Mouse (Mus musculus) T-helper 17 cell (primary cell): ENCODE measurements around the gene Efnb3.

ENCODE experiments used
- in situ Hi-C, 2 experiments: fragments of 300-600 bp; cut with MboI, MseI; formaldehyde crosslinking; loops; 1 replicate in 1 of 2; 2 replicates in 1 of 2; pipeline ENCODE4 v1.15.1; 2025; ENCODE audit warnings: high pct_unique_total_duplicates in 2 of 2

Gene Efnb3

GRCm38 (mm10) chr11:69584937-69585336, 24.9 kb upstream of the Efnb3 start:
- in situ Hi-C loops: no loop called here

DNA sequence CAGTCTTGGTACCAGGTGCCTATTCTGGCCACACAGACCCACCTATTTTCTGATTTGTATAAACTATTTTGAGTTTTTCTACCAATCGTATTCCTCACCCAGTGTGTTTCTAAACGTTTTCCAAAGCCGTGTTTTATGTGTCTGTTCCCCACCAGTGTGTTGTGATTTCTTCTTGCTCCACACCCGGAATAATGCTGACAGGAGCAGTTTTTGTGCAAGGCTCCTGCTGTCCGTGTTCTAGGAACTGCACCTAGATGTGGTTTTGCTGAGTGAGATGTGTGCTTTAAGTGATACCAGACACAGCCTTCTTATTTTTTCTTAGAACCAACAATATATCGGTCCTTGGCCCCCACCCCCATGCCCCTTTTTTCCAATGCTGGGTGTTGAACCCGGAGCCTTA, 24.0 kb upstream of the Efnb3 start:
- in situ Hi-C loops: no loop called here

- in situ Hi-C loops: no loop called here
Measured at GRCm38 (mm10) chr11:69582230-69582805, 22.3 kb upstream of the Efnb3 start.

- in situ Hi-C loops: no loop called here
Measured at GRCm38 (mm10) chr11:69581814-69582213, 21.8 kb upstream of the Efnb3 start.

GRCm38 (mm10) chr11:69581147-69581688, 21.2 kb upstream of the Efnb3 start:
- in situ Hi-C loops: no loop called here

GRCm38 (mm10) chr11:69580572-69581146, 20.7 kb upstream of the Efnb3 start:
- in situ Hi-C loops: no loop called here

DNA sequence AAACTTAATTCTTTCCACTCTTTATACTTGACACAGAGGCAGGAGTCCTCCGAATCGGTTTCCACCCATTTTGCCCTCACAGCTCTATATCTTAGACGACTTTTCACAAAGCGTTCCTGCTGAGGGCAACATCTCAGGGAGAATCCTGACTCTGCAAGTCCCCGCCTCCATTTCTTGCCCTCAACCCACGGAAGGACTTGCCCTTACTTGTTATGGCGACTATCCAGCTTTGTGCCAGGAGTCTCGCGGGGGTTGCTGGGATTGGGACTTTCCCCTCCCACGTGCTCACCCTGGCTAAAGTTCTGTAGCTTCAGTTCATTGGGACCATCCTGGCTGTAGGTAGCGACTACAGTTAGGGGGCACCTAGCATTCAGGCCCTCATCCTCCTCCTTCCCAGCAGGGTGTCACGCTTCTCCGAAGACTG, 20.1 kb upstream of the Efnb3 start, which contains the start of the genes Wrap53 and Trp53:
TSS of gene Wrap53 (minus strand) at position 165 of the 424 bp plus-strand sequence.
TSS of gene Trp53 (plus strand) at position 269 of the 424 bp plus-strand sequence.
- in situ Hi-C loops: no loop called here

GRCm38 (mm10) chr11:69579128-69580017, 19.4 kb upstream of the Efnb3 start:
- in situ Hi-C loops: no loop called here

- in situ Hi-C loops: no loop called here
Measured at GRCm38 (mm10) chr11:69578301-69578700, 18.3 kb upstream of the Efnb3 start.

DNA sequence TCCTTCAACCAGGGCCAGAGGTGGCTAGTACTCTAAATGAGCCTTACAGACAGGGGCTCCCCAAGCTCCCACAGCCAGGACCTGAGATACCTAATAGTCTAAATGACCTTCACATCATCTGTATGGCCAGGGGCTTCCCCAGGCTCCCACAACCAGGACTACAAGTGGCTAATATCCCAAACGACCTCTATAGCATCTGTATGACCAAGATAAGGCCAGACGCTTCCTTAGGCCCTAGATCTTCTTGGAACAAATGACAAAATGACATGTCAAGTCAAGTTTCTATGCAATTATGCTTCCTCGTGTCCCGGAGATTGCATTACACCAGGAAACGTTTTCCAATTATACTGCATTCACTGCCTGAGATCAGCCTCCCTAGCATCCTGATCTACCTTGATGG, 16.3 kb upstream of the Efnb3 start:
- in situ Hi-C loops: no loop called here

GRCm38 (mm10) chr11:69575220-69575619, 15.2 kb upstream of the Efnb3 start:
- in situ Hi-C loops: no loop called here

DNA sequence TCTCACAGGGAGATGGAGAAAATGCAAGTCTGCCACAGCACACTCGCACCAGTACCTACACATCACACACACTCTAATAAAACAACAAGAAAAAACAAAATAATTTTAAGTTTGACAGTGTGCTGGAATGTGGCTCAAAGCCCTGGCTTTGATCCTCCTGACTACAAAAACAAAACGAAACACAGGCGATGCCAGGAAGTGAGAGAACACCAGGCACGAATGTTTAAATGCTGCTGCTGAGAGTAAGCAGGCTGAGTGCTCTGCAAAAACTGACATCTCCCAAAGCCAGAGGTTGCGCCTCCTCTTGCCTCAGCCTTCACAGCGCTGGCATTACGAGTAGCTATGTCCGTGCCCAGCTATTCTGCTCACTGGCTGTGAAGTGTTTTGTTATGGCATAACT, 5.1 kb upstream of the Efnb3 start:
- in situ Hi-C loops: no loop called here

DNA sequence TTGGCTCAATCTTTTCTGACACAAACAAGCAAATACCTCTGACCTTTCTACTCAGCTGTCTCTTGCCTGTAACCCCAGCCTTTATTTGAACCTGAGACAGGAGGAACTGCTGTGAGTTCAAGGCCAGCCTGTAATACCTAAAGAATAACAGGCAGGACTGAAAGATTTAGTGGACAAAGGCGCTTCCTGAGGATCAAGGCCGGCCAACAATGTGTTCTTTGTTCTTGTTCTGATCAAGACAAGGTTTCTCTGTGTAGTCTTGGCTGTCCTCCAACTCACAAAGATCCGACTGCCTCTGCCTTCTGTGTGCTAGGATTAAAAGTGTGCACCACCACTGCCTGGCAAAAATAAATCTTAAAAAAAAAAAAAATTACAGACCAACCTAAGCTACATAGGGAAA, 4.4 kb upstream of the Efnb3 start:
- in situ Hi-C loops: no loop called here

GRCm38 (mm10) chr11:69563373-69563772, 3.4 kb upstream of the Efnb3 start:
- in situ Hi-C loops: no loop called here

- in situ Hi-C loops: no loop called here
Measured at GRCm38 (mm10) chr11:69560896-69561854, 1.2 kb upstream of the Efnb3 start.

DNA sequence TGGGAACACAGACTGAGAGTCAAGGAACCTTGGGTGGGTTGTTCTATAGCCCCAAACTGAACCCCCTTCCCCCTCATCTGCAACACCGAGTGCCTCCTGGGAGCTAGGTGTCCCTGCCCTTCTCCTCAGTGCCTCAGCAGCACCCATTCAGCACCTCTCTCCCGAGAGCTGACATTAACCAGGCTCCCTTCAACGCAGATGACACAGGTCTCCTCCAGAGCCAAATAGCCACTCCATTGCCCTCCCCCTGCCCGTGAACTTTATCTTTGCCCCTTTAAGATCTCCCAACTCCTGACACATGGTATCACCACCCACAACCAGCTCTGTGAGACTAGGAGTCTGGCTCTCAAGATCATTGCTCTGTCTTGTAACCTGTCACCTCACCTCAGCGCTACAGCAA, 822 bp downstream of the Efnb3 start:
- in situ Hi-C loops: no loop called here

DNA sequence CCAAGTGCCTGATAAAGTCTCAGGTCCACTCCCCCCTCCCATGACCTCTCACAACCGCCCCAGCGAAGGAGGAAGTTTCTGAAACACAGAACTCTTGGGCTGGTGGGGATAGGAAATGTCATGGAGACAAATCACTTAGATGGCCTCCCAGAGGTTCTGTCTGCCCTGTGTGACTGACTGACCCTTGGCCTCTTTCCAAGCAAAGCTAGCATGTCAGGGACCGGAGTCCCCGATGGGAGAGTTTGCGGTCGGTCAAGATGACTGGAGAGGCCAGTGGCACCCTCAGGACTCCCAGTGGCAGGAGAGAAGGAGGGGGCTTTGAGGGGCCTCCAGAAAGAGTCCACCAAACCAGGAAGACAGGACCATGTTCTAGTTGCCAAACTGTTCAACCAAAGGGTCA, 1.2 kb downstream of the Efnb3 start:
- in situ Hi-C loops: no loop called here

DNA sequence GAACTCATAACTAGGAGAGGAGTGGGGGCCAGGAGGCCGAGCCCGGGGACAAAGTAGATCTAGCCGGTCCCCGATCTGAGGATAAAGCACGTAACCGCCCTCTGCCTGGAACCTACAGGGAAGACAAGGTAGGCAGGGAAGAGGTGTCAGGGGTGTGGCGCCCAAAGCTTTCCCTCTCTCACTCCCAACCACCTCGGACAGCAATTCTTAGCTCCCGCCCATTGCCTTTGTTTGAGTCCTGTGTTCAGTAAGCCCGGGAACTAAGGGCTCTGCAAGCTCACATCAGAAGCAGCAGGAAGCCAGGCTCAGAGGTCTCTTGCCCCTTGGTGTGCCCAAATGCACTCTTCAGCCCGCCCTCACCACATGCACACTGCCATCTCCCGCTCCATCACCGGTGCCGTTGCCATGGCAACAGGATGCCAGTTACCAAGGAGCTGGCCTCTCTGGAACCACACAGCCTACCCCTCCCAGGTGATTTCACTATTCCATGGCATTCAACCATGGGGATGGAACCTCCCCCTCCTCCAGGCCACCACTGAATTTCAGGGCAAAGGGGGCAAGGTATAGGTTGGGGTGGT, 2.5 kb downstream of the Efnb3 start:
- in situ Hi-C loops: no loop called here

GRCm38 (mm10) chr11:69554539-69555140, 5.4 kb downstream of the Efnb3 start:
- in situ Hi-C loops: no loop called here

DNA sequence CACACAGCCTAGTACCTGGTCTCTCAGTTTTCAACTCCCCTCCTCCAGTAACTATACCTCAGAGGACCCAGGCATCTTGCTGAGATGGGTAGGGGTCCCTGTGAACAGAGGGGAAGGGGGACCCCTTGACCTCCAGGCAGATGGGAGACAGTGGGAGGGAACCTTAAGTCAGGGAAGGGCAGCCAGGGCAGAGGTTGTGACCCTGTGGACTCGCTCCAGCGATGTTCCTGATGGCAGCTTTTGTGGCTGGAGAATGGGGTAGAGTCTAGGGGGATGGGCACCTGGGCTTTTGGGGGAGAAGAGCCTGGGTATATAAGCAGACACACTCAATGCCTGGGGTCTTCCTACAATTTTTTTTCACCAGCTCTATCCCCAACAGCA, 6.7 kb downstream of the Efnb3 start:
- in situ Hi-C loops: no loop called here
